Mouse (Mus musculus) megakaryocyte, embryonic 14.5 days (primary cell): ENCODE measurements around the gene Mmp28.

ENCODE experiments used
- FLI1 ChIP-seq: IDR thresholded peaks from 2 replicates; pipeline ENCODE4 v1.6.1; 2012; ENCODE audit warnings: low read length, inconsistent platforms, mixed read lengths
- GATA1 ChIP-seq: IDR thresholded peaks from 3 replicates; pipeline ENCODE4 v1.6.1; 2012; ENCODE audit warnings: mixed read lengths, low read length, inconsistent platforms, borderline replicate concordance

DNA sequence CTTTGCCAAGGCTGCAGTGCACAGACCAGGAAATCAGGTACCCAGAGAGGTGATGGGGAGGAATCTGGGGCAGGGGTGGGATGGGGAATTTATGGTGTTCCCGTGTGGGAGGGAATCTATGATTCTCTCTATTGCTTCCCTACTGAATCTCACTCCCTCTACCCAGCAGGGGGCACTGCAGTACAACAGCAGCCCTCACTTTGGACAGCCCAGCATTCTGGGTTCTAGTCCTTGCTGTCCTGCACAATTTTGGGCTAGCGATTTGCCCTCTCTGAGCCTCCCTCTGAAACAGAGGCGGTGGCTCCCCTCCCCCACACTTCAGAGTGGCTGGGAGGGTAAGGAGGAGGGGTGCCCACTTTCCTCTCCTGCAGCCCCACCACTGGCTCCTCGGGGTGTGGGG, 42.5 kb downstream of the Mmp28 start:
- TF ChIP-seq FLI1, result no peak
- no peak for TF ChIP-seq GATA1
